ENCODE assay signal across 8 mouse cellular contexts in genomic region chr2:84831666-84832391, GRCm38 (mm10). TPM values are rescaled to one million over a fixed set of nuclear protein-coding genes. Genes with fewer than 3 reads are reported as not detected.
DNase-seq lines count a peak whose midpoint lies in the region; ATAC-seq and TF ChIP-seq lines count a peak whose summit lies in the region.

No protein-coding gene starts in this region.

- H3K4me3 ChIP-seq in heart, embryonic 13.5 days, result no peak overlapping the region
- H3K4me3 ChIP-seq in kidney, postnatal 0 days (replicated peaks; ENCODE audit: low read depth, low read length), result no peak overlapping the region
- no peak overlapping the region for H3K4me3 ChIP-seq in liver, embryonic 11.5 days (ENCODE audit: low read depth, low read length)
- no peak overlapping the region for H3K4me3 ChIP-seq in neural tube, embryonic 12.5 days
- no peak overlapping the region for H3K4me3 ChIP-seq in stomach, postnatal 0 days (ENCODE audit: low read depth, low read length)

- no peak for ATAC-seq in heart, embryonic 13.5 days (ENCODE audit: extremely low read depth, insufficient number of reproducible peaks, low FRiP score, low TSS enrichment)
- ATAC-seq in kidney, postnatal 0 days (replicated peaks; ENCODE audit: low FRiP score, low read depth), result peak; percentile 62
- ATAC-seq in liver, embryonic 11.5 days (replicated peaks; ENCODE audit: low FRiP score), result peak; percentile 60
- ATAC-seq in neural tube, embryonic 12.5 days (ENCODE audit: low FRiP score, low read depth), result peak; percentile 55; the same call in 1 of the 2 replicates
- peak; percentile 77 for ATAC-seq in stomach, postnatal 0 days (ENCODE audit: low FRiP score, low TSS enrichment)

- H3K27me3 ChIP-seq in heart, embryonic 13.5 days (replicated peaks), result 0 out of 2 replicates have a peak, but pooled peaks cover 10% of the 10 kb centered on the region
- no peaks in the 10 kb centered on the region for H3K27me3 ChIP-seq in kidney, postnatal 0 days (ENCODE audit: insufficient read depth, low read length)
- H3K27me3 ChIP-seq in liver, embryonic 11.5 days (replicated peaks; ENCODE audit: control insufficient read depth, insufficient read depth, low read length), result no peaks in the 10 kb centered on the region
- H3K27me3 ChIP-seq in neural tube, embryonic 12.5 days (replicated peaks), result no peaks in the 10 kb centered on the region
- H3K27me3 ChIP-seq in stomach, postnatal 0 days (ENCODE audit: control insufficient read depth, insufficient read depth, low read length), result no peaks in the 10 kb centered on the region

- H3K27ac ChIP-seq in heart, embryonic 13.5 days (replicated peaks), result peak overlapping the region; percentile 59; the same call in 1 of the 2 replicates
- H3K27ac ChIP-seq in kidney, postnatal 0 days, result no peak overlapping the region
- H3K27ac ChIP-seq in liver, embryonic 11.5 days (ENCODE audit: low read depth, low read length), result 0 out of 2 replicates have a peak overlapping the region, but pooled peaks have one; percentile 5
- H3K27ac ChIP-seq in neural tube, embryonic 12.5 days, result no peak overlapping the region
- H3K27ac ChIP-seq in stomach, postnatal 0 days (replicated peaks), result peak overlapping the region; percentile 78

- H3K9ac ChIP-seq in heart, embryonic 13.5 days, result peak overlapping the region; percentile 67
- no peak overlapping the region for H3K9ac ChIP-seq in kidney, postnatal 0 days (ENCODE audit: low read depth, low read length)
- H3K9ac ChIP-seq in liver, embryonic 11.5 days (ENCODE audit: low read depth, low read length), result peak overlapping the region; percentile 25
- no peak overlapping the region for H3K9ac ChIP-seq in neural tube, embryonic 12.5 days
- no peak overlapping the region; the same call in 1 of the 2 replicates for H3K9ac ChIP-seq in stomach, postnatal 0 days (ENCODE audit: low read length)

- TF ChIP-seq EP300 in stomach, postnatal 0 days (optimal IDR thresholded peaks at IDR 0.05), result no peak

- H3K9me3 ChIP-seq in heart, embryonic 13.5 days, result no peaks in the 10 kb centered on the region
- no peaks in the 10 kb centered on the region for H3K9me3 ChIP-seq in kidney, postnatal 0 days (replicated peaks; ENCODE audit: low read length)
- no peaks in the 10 kb centered on the region for H3K9me3 ChIP-seq in liver, embryonic 11.5 days (ENCODE audit: control insufficient read depth, low read length)
- no peaks in the 10 kb centered on the region for H3K9me3 ChIP-seq in neural tube, embryonic 12.5 days
- H3K9me3 ChIP-seq in stomach, postnatal 0 days (ENCODE audit: control insufficient read depth, low read length), result no peaks in the 10 kb centered on the region

- peaks cover 16% of the 10 kb centered on the region for H3K4me1 ChIP-seq in heart, embryonic 13.5 days
- peaks cover 7% of the 10 kb centered on the region; the same call in 1 of the 2 replicates for H3K4me1 ChIP-seq in kidney, postnatal 0 days (replicated peaks; ENCODE audit: insufficient read depth, low read length)
- peaks cover 6% of the 10 kb centered on the region for H3K4me1 ChIP-seq in liver, embryonic 11.5 days (replicated peaks; ENCODE audit: control insufficient read depth, insufficient read depth, low read length)
- peaks cover 7% of the 10 kb centered on the region for H3K4me1 ChIP-seq in neural tube, embryonic 12.5 days
- H3K4me1 ChIP-seq in stomach, postnatal 0 days (replicated peaks; ENCODE audit: control insufficient read depth, insufficient read depth), result no peaks in the 10 kb centered on the region

- no peak overlapping the region for H3K4me2 ChIP-seq in heart, embryonic 13.5 days
- H3K4me2 ChIP-seq in kidney, postnatal 0 days (ENCODE audit: low read length), result no peak overlapping the region
- H3K4me2 ChIP-seq in liver, embryonic 11.5 days, result no peak overlapping the region
- no peak overlapping the region for H3K4me2 ChIP-seq in neural tube, embryonic 12.5 days (replicated peaks)
- peak overlapping the region; percentile 21; the same call in 1 of the 2 replicates for H3K4me2 ChIP-seq in stomach, postnatal 0 days (replicated peaks; ENCODE audit: low read depth)

- peak; percentile 92 for TF ChIP-seq CTCF in kidney, postnatal 0 days (IDR thresholded peaks at IDR 0.05; ENCODE audit: low read depth)
- peak; percentile 95 for TF ChIP-seq CTCF in stomach, postnatal 0 days (IDR thresholded peaks at IDR 0.05; ENCODE audit: low read depth)

- H3K36me3 ChIP-seq in heart, embryonic 13.5 days, result peaks cover 25% of the 10 kb centered on the region
- H3K36me3 ChIP-seq in kidney, postnatal 0 days (ENCODE audit: insufficient read depth, low read length), result 0 out of 2 replicates have a peak, but pooled peaks cover 6% of the 10 kb centered on the region
- H3K36me3 ChIP-seq in liver, embryonic 11.5 days (ENCODE audit: control insufficient read depth, insufficient read depth, low read length), result peaks cover 10% of the 10 kb centered on the region
- 0 out of 2 replicates have a peak, but pooled peaks cover 10% of the 10 kb centered on the region for H3K36me3 ChIP-seq in neural tube, embryonic 12.5 days
- H3K36me3 ChIP-seq in stomach, postnatal 0 days (ENCODE audit: control insufficient read depth, insufficient read depth, low read length), result peaks cover 4% of the 10 kb centered on the region; the same call in 1 of the 2 replicates

- peak; percentile 90 for DNase-seq in CD4-positive, CD25-positive, alpha-beta regulatory T cell, adult 2 months (ENCODE audit: low read depth, low spot score)
- DNase-seq in brain, embryonic 18.5 days (ENCODE audit: low read depth, low spot score), result peak; percentile 62
- DNase-seq in fibroblast of lung, adult 2 months (ENCODE audit: low read depth), result peak; percentile 64
- peak; percentile 92 for DNase-seq in kidney, postnatal 0 days (ENCODE audit: low spot score)
- DNase-seq in liver, embryonic 11.5 days (ENCODE audit: low spot score), result peak; percentile 77
- peak; percentile 83 for DNase-seq in stomach, postnatal 0 days (ENCODE audit: low spot score)

- WGBS in heart, embryonic 13.5 days, result 26% methylated on average over 10 of the region's 10 CpGs
- 26% methylated on average over 10 of the region's 10 CpGs for WGBS in kidney, postnatal 0 days
- 37% methylated on average over 10 of the region's 10 CpGs for WGBS in liver, embryonic 11.5 days
- 37% methylated on average over 10 of the region's 10 CpGs for WGBS in neural tube, embryonic 12.5 days
- WGBS in stomach, postnatal 0 days, result 17% methylated on average over 10 of the region's 10 CpGs

RNA-seq across cellular contexts. Expression of gene Timm10, which starts 5.0 kb away (rescaled TPM):
- 72.3 and 89.1 TPM in 2 replicates for polyA plus RNA-seq in heart, embryonic 13.5 days (2015; fragmentation: Nextera tagmentation; extraction: Ambion mirVana)
- 63.6 and 71.1 TPM in 2 replicates for polyA plus RNA-seq in kidney, postnatal 0 days (2015; fragmentation: Nextera tagmentation; extraction: Ambion mirVana)
- 84.3 and 84.5 TPM in 2 replicates for polyA plus RNA-seq in liver, embryonic 11.5 days (2014; fragmentation: Nextera tagmentation; extraction: Ambion mirVana)
- polyA plus RNA-seq in neural tube, embryonic 12.5 days (2016; fragmentation: Nextera tagmentation; extraction: Ambion mirVana), result 37.6 and 39.4 TPM in 2 replicates
- polyA plus RNA-seq in stomach, postnatal 0 days (2015; fragmentation: Nextera tagmentation; extraction: Ambion mirVana), result 37.7 and 42.3 TPM in 2 replicates

RNA-seq across cellular contexts. Expression of gene Slc43a1, which starts 6.8 kb away (rescaled TPM):
- 16.1 and 17.1 TPM in 2 replicates for polyA plus RNA-seq in heart, embryonic 13.5 days (2015; fragmentation: Nextera tagmentation; extraction: Ambion mirVana)
- polyA plus RNA-seq in kidney, postnatal 0 days (2015; fragmentation: Nextera tagmentation; extraction: Ambion mirVana), result 8.3 and 8.5 TPM in 2 replicates
- 83.2 and 101 TPM in 2 replicates for polyA plus RNA-seq in liver, embryonic 11.5 days (2014; fragmentation: Nextera tagmentation; extraction: Ambion mirVana)
- 8.4 and 10.2 TPM in 2 replicates for polyA plus RNA-seq in neural tube, embryonic 12.5 days (2016; fragmentation: Nextera tagmentation; extraction: Ambion mirVana)
- polyA plus RNA-seq in stomach, postnatal 0 days (2015; fragmentation: Nextera tagmentation; extraction: Ambion mirVana), result 5.1 and 5.4 TPM in 2 replicates

RNA-seq across cellular contexts. Expression of gene Smtnl1, which starts 9.4 kb away (rescaled TPM):
- polyA plus RNA-seq in heart, embryonic 13.5 days (2015; fragmentation: Nextera tagmentation; extraction: Ambion mirVana), result 0.24 and 0.27 TPM in 2 replicates
- polyA plus RNA-seq in kidney, postnatal 0 days (2015; fragmentation: Nextera tagmentation; extraction: Ambion mirVana), result 0.36 and 0.37 TPM in 2 replicates
- polyA plus RNA-seq in liver, embryonic 11.5 days (2014; fragmentation: Nextera tagmentation; extraction: Ambion mirVana), result 0.25 TPM in 1 of 2 replicates, not detected in the other
- not detected in 2 replicates for polyA plus RNA-seq in neural tube, embryonic 12.5 days (2016; fragmentation: Nextera tagmentation; extraction: Ambion mirVana)
- 0.05 TPM in 1 of 2 replicates, not detected in the other for polyA plus RNA-seq in stomach, postnatal 0 days (2015; fragmentation: Nextera tagmentation; extraction: Ambion mirVana)

RNA-seq across cellular contexts. Expression of gene Ube2l6, which starts 33.2 kb away (rescaled TPM):
- 92.5 and 114 TPM in 2 replicates for polyA plus RNA-seq in heart, embryonic 13.5 days (2015; fragmentation: Nextera tagmentation; extraction: Ambion mirVana)
- polyA plus RNA-seq in kidney, postnatal 0 days (2015; fragmentation: Nextera tagmentation; extraction: Ambion mirVana), result 30.5 and 33.9 TPM in 2 replicates
- polyA plus RNA-seq in liver, embryonic 11.5 days (2014; fragmentation: Nextera tagmentation; extraction: Ambion mirVana), result 112 and 114 TPM in 2 replicates
- 22.8 and 23.2 TPM in 2 replicates for polyA plus RNA-seq in neural tube, embryonic 12.5 days (2016; fragmentation: Nextera tagmentation; extraction: Ambion mirVana)
- 27.6 and 28.6 TPM in 2 replicates for polyA plus RNA-seq in stomach, postnatal 0 days (2015; fragmentation: Nextera tagmentation; extraction: Ambion mirVana)

RNA-seq across cellular contexts. Expression of gene Rtn4rl2, which starts 54.7 kb away (rescaled TPM):
- 0.72 and 0.99 TPM in 2 replicates for polyA plus RNA-seq in heart, embryonic 13.5 days (2015; fragmentation: Nextera tagmentation; extraction: Ambion mirVana)
- polyA plus RNA-seq in kidney, postnatal 0 days (2015; fragmentation: Nextera tagmentation; extraction: Ambion mirVana), result 1.1 and 1.3 TPM in 2 replicates
- polyA plus RNA-seq in liver, embryonic 11.5 days (2014; fragmentation: Nextera tagmentation; extraction: Ambion mirVana), result 0.66 and 1.2 TPM in 2 replicates
- polyA plus RNA-seq in neural tube, embryonic 12.5 days (2016; fragmentation: Nextera tagmentation; extraction: Ambion mirVana), result 9.5 and 14.7 TPM in 2 replicates
- 0.41 and 0.53 TPM in 2 replicates for polyA plus RNA-seq in stomach, postnatal 0 days (2015; fragmentation: Nextera tagmentation; extraction: Ambion mirVana)

Comparison
In these comparisons a context has a peak if more than half of its experiments do, and no peak if none do; other contexts are left out.
1. H3K27ac ChIP-seq: peak in heart, embryonic 13.5 days (single experiment), liver, embryonic 11.5 days (single experiment) and stomach, postnatal 0 days (single experiment); none in kidney, postnatal 0 days (single experiment) and neural tube, embryonic 12.5 days (single experiment).
2. H3K9ac ChIP-seq: peak in heart, embryonic 13.5 days (single experiment) and liver, embryonic 11.5 days (single experiment); none in kidney, postnatal 0 days (single experiment), neural tube, embryonic 12.5 days (single experiment) and stomach, postnatal 0 days (single experiment).
3. Peak in every context shown above with its lines, with median percentiles within 50 percentile points of each other: DNase-seq.